Mouse (Mus musculus) heart, adult 2 months (tissue): Measurements from ENCODE around the gene Ets1.
A peak's percentile ranks its signal among the peaks of the same experiment; 100 is the strongest.

Source experiments
- CTCF ChIP-seq: fragments of 200-600 bp; IDR thresholded peaks from 2 replicates; pipeline ENCODE4 v1.8.1; 2022; ENCODE audit warnings: antibody characterized with exemption, mild to moderate bottlenecking, moderate library complexity
- EP300 ChIP-seq: fragments of 200-500 bp; IDR thresholded peaks from 2 replicates; pipeline ENCODE4 v1.6.1; 2011; ENCODE audit warnings: low read depth, low read length, control low read depth; ENCODE audit not compliant: insufficient read depth

- 0 out of 2 replicates have a peak, but pooled peaks have one; percentile 41 for TF ChIP-seq EP300
- TF ChIP-seq CTCF, result no peak
These were observed 116.6 kb downstream of the Ets1 start for GRCm38 (mm10) chr9:32752602-32753001.
